Mouse (Mus musculus): ENCODE data around the gene Setd4. TPM values are rescaled to one million over a fixed set of nuclear protein-coding genes. Genes with fewer than 3 reads are reported as not detected.

Gene Setd4
- polyA plus RNA-seq, 2 experiments from 2014 or later = 34.6 to 43.5 TPM

- ATAC-seq = peak; percentile 95
Observed at GRCm38 (mm10) chr16:93543704-93544103, 60.2 kb downstream of the Setd4 start.

GRCm38 (mm10) chr16:93539891-93540290, 64.0 kb downstream of the Setd4 start:
- no peak for ATAC-seq

- ATAC-seq = no peak
Observed at GRCm38 (mm10) chr16:93535151-93535853, 68.6 kb downstream of the Setd4 start.

Other genes with a start within 250 kb of the Setd4 start
- 10 to 100 TPM; 47.7 to 49.9 TPM for gene Cbr1, start 1.8 kb upstream of the Setd4 start, polyA plus RNA-seq (2017; shearing (Covaris generic))
- not detected for gene Gm5678, start 24.0 kb upstream of the Setd4 start, polyA plus RNA-seq (2017; shearing (Covaris generic))
- gene Cbr3, start 79.2 kb upstream of the Setd4 start, polyA plus RNA-seq (2017; shearing (Covaris generic)) = not detected
- 10 to 100 TPM; 21.9 to 23.6 TPM for gene Dop1b, start 107.8 kb upstream of the Setd4 start, polyA plus RNA-seq (2017; shearing (Covaris generic))
- 100 to 1,000 TPM in 1 of 2 experiments, 10 to 100 TPM in 1; 90.1 to 129 TPM for gene Morc3, start 228.1 kb upstream of the Setd4 start, polyA plus RNA-seq (2017; shearing (Covaris generic))

Measured in CD4-positive, CD25-positive, alpha-beta regulatory T cell, adult 4 months (primary cell).